Comparison of ENCODE assay signal across 8 mouse cellular contexts in the genomic region with DNA sequence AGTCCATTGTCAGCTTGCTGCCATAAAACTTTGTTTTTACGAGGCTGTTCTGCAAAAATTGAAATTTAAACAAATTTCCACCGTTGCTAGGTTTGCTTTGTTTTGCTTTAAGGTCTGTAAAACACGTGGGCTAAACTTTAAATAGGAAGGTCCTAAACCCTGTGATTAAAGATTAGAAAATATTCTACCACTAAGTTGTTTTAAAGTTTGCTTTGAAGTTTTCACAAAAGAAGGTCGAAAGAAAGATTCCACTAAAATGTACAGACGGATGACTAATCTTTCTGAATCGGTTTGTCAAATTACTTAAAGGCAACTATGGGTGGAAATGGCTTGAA. TPM values are rescaled to one million over a fixed set of nuclear protein-coding genes. Genes with fewer than 3 reads are reported as not detected.
DNase-seq lines count a peak whose midpoint lies in the region; ATAC-seq and TF ChIP-seq lines count a peak whose summit lies in the region.

TSS of gene Cd24a (plus strand) at position 288 of the 335 bp plus-strand sequence.

- H3K4me2 ChIP-seq in heart, embryonic 15.5 days: peak within 1 kb of the TSS; percentile 99
- H3K4me2 ChIP-seq in hindbrain, embryonic 14.5 days (replicated peaks): peak within 1 kb of the TSS; percentile 67
- peak within 1 kb of the TSS; percentile 90 for H3K4me2 ChIP-seq in midbrain, embryonic 11.5 days

- no peak for ATAC-seq in heart, embryonic 15.5 days (replicated peaks; ENCODE audit: insufficient number of reproducible peaks, insufficient read depth, low FRiP score, low read depth)
- ATAC-seq in hindbrain, embryonic 14.5 days (ENCODE audit: low FRiP score): no peak
- ATAC-seq in midbrain, embryonic 11.5 days (ENCODE audit: low FRiP score): no peak

- H3K9ac ChIP-seq in heart, embryonic 15.5 days: peak within 1 kb of the TSS; percentile 74
- H3K9ac ChIP-seq in ES-Bruce4 (ENCODE audit: low read depth, poor library complexity, severe bottlenecking): peak within 1 kb of the TSS; percentile 60
- H3K9ac ChIP-seq in hindbrain, embryonic 14.5 days: peak within 1 kb of the TSS; percentile 95
- peak within 1 kb of the TSS; percentile 95 for H3K9ac ChIP-seq in midbrain, embryonic 11.5 days (ENCODE audit: low read length)

- H3K36me3 ChIP-seq in heart, embryonic 15.5 days: no peaks in the 10 kb centered on the region
- H3K36me3 ChIP-seq in ES-Bruce4 (ENCODE audit: control insufficient read depth, insufficient read depth, low read length, poor library complexity, severe bottlenecking): no peaks in the 10 kb centered on the region
- H3K36me3 ChIP-seq in hindbrain, embryonic 14.5 days (replicated peaks; ENCODE audit: control insufficient read depth, insufficient read depth): peaks cover 7% of the 10 kb centered on the region
- no peaks in the 10 kb centered on the region; the same call in 1 of the 2 replicates for H3K36me3 ChIP-seq in midbrain, embryonic 11.5 days (ENCODE audit: control insufficient read depth, insufficient read depth, low read length)

- no peak for TF ChIP-seq POLR2A in ES-Bruce4 (IDR thresholded peaks at IDR 0.05; ENCODE audit: insufficient read depth, low read length)
- no peak for TF ChIP-seq POLR2A in embryonic fibroblast, embryonic 13.5 days (IDR thresholded peaks at IDR 0.05; ENCODE audit: low read depth, low read length)

- H3K4me1 ChIP-seq in heart, embryonic 15.5 days (replicated peaks): peaks cover 21% of the 10 kb centered on the region
- no peaks in the 10 kb centered on the region for H3K4me1 ChIP-seq in ES-Bruce4 (ENCODE audit: control insufficient read depth, insufficient read depth, low read length)
- H3K4me1 ChIP-seq in embryonic fibroblast, embryonic 13.5 days (ENCODE audit: control insufficient read depth, insufficient read depth, low read length): no peaks in the 10 kb centered on the region
- peaks cover 20% of the 10 kb centered on the region for H3K4me1 ChIP-seq in hindbrain, embryonic 14.5 days (replicated peaks; ENCODE audit: control insufficient read depth, insufficient read depth, low read length)
- H3K4me1 ChIP-seq in midbrain, embryonic 11.5 days (ENCODE audit: control insufficient read depth, insufficient read depth, low read length): peaks cover 7% of the 10 kb centered on the region

- H3K27me3 ChIP-seq in heart, embryonic 15.5 days: no peaks in the 10 kb centered on the region
- H3K27me3 ChIP-seq in ES-Bruce4 (ENCODE audit: control insufficient read depth, insufficient read depth, low read length, poor library complexity, severe bottlenecking): no peaks in the 10 kb centered on the region; the same call in 1 of the 2 replicates
- no peaks in the 10 kb centered on the region for H3K27me3 ChIP-seq in hindbrain, embryonic 14.5 days (ENCODE audit: control insufficient read depth, insufficient read depth, low read length)
- H3K27me3 ChIP-seq in midbrain, embryonic 11.5 days (ENCODE audit: control insufficient read depth, insufficient read depth, low read length): peaks cover 6% of the 10 kb centered on the region; the same call in 1 of the 2 replicates

- no peaks in the 10 kb centered on the region for H3K9me3 ChIP-seq in heart, embryonic 15.5 days (replicated peaks)
- no peaks in the 10 kb centered on the region for H3K9me3 ChIP-seq in ES-Bruce4 (replicated peaks; ENCODE audit: control insufficient read depth, insufficient read depth, low read length, poor library complexity, severe bottlenecking)
- no peaks in the 10 kb centered on the region for H3K9me3 ChIP-seq in hindbrain, embryonic 14.5 days (ENCODE audit: control insufficient read depth, low read length)
- no peaks in the 10 kb centered on the region for H3K9me3 ChIP-seq in midbrain, embryonic 11.5 days (ENCODE audit: control insufficient read depth, low read length)

- peak within 1 kb of the TSS; percentile 75 for H3K4me3 ChIP-seq in heart, embryonic 15.5 days
- H3K4me3 ChIP-seq in ES-Bruce4 (ENCODE audit: low read depth, low read length): peak within 1 kb of the TSS; percentile 88
- H3K4me3 ChIP-seq in embryonic fibroblast, embryonic 13.5 days (ENCODE audit: insufficient read depth, low read length): peak within 1 kb of the TSS; percentile 95
- peak within 1 kb of the TSS; percentile 79 for H3K4me3 ChIP-seq in hindbrain, embryonic 14.5 days (replicated peaks; ENCODE audit: low read length)
- H3K4me3 ChIP-seq in midbrain, embryonic 11.5 days (ENCODE audit: low read depth, low read length): peak within 1 kb of the TSS; percentile 71

- peak within 1 kb of the TSS; percentile 90 for H3K27ac ChIP-seq in heart, embryonic 15.5 days
- H3K27ac ChIP-seq in ES-Bruce4 (ENCODE audit: insufficient read depth, low read length): no peak within 1 kb of the TSS
- H3K27ac ChIP-seq in embryonic fibroblast, embryonic 13.5 days (ENCODE audit: insufficient read depth, low read length): peak within 1 kb of the TSS; percentile 55
- H3K27ac ChIP-seq in hindbrain, embryonic 14.5 days: peak within 1 kb of the TSS; percentile 99
- peak within 1 kb of the TSS; percentile 94 for H3K27ac ChIP-seq in midbrain, embryonic 11.5 days (ENCODE audit: low read depth, low read length)

- no peak for TF ChIP-seq EP300 in ES-Bruce4 (IDR thresholded peaks at IDR 0.05; ENCODE audit: insufficient read depth, low read depth, low read length)

- DNase-seq in heart, adult 18-20 months: no peak
- DNase-seq in hindbrain, embryonic 14.5 days (ENCODE audit: low spot score): no peak
- DNase-seq in midbrain, embryonic 11.5 days (ENCODE audit: low spot score, missing footprints): peak; percentile 95
- DNase-seq in cerebellum, adult 9-11 months: no peak
- no peak for DNase-seq in spleen, postnatal 36 days (ENCODE audit: low spot score in 2 of 2)

- 2% methylated on average over 6 of the region's 6 CpGs for WGBS in heart, embryonic 15.5 days
- WGBS in hindbrain, embryonic 14.5 days: under 1% methylated on average over 6 of the region's 6 CpGs
- WGBS in midbrain, embryonic 11.5 days: 1% methylated on average over 6 of the region's 6 CpGs

- TF ChIP-seq CTCF in ES-Bruce4 (IDR thresholded peaks at IDR 0.05; ENCODE audit: low read depth, low read length): no peak
- TF ChIP-seq CTCF in embryonic fibroblast, embryonic 13.5 days (IDR thresholded peaks at IDR 0.05; ENCODE audit: borderline replicate concordance, insufficient read depth, low read length): no peak

RNA-seq across cellular contexts. Expression of gene Cd24a, which starts in this region (rescaled TPM):
- polyA plus RNA-seq in heart, embryonic 15.5 days (2015; fragmentation: Nextera tagmentation; extraction: Ambion mirVana): 80.1 and 102 TPM in 2 replicates
- 10 to 100 TPM in 1 of 2 experiments, 1 to 10 TPM in 1; 5.1 to 11.5 TPM for total RNA-seq in heart, adult 18-20 months (2021)
- polyA plus RNA-seq in ES-Bruce4 (2011; ENCODE audit: insufficient read depth, insufficient read length, low read depth, missing spikeins): 126 and 131 TPM in 2 replicates
- 63.0 and 85.7 TPM in 2 replicates for polyA plus RNA-seq in embryonic fibroblast, embryonic 13.5 days (2011; ENCODE audit: insufficient read length, low read depth, missing spikeins)
- polyA plus RNA-seq in hindbrain, embryonic 14.5 days (2014; fragmentation: Nextera tagmentation; extraction: Ambion mirVana): 938 and 954 TPM in 2 replicates
- polyA plus RNA-seq in midbrain, embryonic 11.5 days (2014; fragmentation: Nextera tagmentation; extraction: Ambion mirVana): 516 and 568 TPM in 2 replicates
